Mouse (Mus musculus) testis, postnatal 10 days (tissue): ENCODE results near the gene Mapt.

ENCODE experiments used
- DNase-seq: peaks from one replicate; pipeline ENCODE4 v3.0.0; 2021; ENCODE audit warnings: low spot score

Gene Mapt

GRCm38 (mm10) chr11:104316685-104317400 lies 85.7 kb downstream of the Mapt start:
- no peak for DNase-seq

DNA sequence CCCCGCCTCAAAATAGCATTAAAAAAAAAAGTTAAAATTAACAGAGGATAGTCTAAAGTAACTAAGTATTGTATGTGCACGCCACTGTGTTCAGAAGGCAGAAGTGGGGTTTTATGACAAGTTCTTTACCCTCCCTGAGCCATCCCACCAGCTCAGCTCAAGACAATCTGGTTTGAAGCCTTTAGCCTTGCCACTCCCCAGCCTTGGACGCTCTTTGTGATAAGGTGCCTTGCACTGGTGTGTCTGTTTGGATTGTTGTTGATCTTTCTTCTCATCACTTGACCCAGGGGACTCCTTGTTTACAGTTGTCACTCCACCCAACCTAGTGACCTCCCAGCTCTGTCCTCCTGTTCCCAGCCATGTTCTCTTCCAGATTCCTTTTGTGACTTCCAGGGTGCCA lies 86.4 kb downstream of the Mapt start:
- DNase-seq = no peak

DNA sequence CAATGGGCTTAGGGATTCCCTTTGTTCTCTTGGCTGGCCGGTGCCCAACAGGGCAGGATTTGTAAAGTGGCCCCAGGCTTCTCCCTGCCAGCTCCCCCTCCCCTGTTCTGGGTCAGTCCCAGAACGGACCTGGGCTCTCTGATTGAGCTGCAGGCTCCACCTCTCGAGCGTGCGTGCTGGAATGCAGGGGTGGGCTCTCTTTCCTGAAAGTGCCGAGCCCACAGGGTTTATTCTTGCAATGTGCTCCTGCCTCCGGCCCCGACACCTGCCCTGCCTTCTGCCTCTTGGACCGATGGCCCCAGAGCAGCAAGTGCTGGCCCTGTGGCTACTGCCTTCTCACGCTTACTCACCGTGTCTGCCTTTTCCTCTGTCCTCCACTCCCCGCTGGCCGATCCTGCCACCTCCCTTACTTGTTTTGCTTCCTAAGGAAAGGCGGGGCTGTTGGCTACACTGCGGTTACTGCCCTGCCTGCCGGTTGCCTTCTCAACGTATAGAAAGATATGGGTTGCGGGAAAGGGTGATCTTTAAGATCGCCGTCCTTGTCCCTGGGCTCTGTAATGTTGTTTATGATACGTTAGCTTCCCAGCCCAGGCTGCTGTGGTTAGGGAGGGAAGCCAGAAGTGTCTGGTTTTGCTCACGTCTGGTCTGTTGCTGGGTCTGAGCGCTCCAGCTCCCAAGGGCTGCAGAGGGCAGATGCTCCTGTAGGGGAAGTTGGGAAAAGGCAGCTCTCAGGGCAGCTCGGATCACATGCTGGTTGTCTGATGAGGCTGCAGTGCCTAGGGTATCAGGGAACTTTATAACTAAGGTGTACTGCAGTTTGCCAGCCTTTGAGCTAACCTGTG lies 88.0 kb downstream of the Mapt start:
- no peak for DNase-seq

GRCm38 (mm10) chr11:104320511-104320910 lies 89.3 kb downstream of the Mapt start:
- no peak for DNase-seq

DNA sequence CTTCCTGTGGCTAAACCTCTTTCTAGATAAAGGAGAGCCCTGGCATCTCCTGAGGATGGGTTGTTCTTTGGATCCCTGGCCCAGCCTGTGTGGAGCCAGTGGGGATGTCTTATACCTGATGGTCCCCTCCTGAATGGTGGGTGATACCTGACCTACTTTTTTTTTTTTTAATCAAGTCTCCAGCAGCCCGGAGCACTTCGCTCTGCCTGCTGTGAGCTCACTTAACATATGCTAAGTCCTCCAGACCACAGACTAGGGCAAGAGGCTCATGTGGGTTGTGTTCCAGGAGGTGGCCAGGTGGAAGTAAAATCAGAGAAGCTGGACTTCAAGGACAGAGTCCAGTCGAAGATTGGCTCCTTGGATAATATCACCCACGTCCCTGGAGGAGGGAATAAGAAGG lies 91.0 kb downstream of the Mapt start:
- DNase-seq = no peak

DNA sequence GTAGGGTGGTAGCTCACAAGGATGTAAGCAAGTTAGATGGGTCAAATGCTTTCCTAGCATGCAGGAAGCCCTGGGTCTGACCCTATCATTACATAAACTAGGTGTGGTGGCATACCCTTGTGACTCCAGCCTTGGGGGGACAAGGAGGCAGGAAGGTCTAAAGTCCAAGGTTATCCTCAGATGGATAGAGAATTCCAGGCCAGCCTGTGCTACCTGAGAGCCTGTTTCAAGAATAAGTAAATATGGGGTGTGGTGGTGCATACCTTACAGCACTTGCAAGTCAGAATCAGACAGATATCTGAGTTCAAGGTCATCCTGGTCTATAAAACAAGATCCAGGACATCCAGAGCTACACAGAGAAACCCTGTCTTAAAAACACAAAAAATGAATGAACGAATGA lies 96.3 kb downstream of the Mapt start:
- DNase-seq = no peak

- DNase-seq = no peak
Observed at GRCm38 (mm10) chr11:104327946-104328345, 96.8 kb downstream of the Mapt start.

GRCm38 (mm10) chr11:104329185-104329926 lies 98.2 kb downstream of the Mapt start:
- DNase-seq = no peak

DNA sequence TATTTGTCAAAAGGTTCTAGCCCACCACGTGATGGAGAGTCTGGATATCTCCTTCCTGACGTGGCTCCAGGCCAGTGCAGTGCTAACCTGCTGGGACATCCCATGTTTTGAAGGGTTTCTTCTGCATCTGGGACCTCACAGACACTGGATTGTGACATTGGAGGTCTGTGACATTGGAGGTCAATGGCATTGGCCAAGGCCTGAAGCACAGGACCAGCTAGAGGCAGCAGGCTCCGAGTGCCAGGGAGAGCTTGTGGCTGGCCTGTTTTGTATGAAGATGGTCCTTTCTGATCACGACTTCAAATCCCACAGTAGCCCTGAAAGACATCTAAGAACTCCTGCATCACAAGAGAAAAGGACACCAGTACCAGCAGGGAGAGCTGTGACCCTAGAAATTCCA lies 99.0 kb downstream of the Mapt start:
- DNase-seq = no peak

- DNase-seq = no peak
Observed at GRCm38 (mm10) chr11:104331208-104331607, 100.0 kb downstream of the Mapt start.

- DNase-seq = no peak
Observed at GRCm38 (mm10) chr11:104332105-104332504, 100.9 kb downstream of the Mapt start.

GRCm38 (mm10) chr11:104334115-104334514 lies 102.9 kb downstream of the Mapt start:
- no peak for DNase-seq

DNA sequence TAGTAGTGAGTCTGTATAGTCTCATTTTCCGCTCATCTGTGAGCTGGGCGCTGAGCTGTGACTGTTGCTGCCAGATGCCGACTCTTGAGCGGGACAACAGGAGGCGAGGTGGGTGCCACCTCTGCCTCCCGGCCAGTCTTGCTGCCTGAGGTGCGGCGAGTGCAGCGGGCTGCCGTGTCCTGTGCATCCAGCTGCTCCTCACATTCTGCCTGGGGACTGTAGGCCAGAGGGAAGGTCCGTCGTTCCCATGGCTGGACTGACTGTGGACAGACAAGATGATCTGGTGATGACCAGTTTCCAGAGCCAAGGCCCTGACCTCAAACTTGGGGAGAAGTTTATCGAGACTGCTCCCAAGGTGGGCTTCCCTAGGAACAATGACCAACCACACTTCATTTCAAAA lies 103.8 kb downstream of the Mapt start:
- no peak for DNase-seq

- no peak for DNase-seq
Observed at GRCm38 (mm10) chr11:104346931-104347330, 115.7 kb downstream of the Mapt start.

DNA sequence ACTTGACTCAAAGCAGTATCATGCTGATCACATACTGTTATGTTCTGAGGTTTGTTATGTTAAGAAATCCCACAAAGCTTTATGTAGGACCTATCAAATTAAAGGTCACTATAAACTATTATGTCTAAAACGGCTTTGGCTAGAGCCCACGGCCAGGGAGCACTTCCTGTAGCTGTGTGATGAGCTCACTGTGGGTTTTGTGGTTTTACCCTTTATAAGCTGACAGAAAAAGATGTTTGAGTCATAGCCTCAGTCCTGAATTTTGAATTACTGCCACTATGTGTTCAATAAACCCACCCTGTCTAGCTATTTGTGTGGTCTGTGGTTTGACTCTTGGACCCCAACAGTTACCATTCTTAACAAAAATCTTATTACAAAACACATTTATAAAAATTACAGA lies 130.6 kb downstream of the Mapt start:
- DNase-seq = no peak

DNA sequence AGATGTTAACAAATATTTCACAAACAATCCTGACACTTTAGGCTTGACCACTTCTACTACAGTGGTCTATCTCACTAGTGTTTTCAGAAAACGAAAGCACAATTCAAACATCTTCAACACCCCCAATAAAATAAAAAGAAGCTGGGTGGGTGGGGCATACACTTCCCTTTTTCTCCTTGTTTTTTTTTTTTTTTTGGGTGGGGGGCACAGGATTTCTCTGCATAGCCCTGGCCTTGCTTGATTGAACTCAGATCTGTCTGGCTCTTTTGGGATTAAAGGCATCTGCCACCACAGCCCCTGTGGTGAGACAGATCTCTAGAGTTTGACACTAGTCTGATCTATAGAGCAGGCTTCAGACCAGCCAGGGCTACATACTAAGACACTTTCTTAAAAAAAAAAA lies 131.5 kb downstream of the Mapt start:
- DNase-seq = no peak

- DNase-seq = no peak
Observed at GRCm38 (mm10) chr11:104363823-104364600, 132.8 kb downstream of the Mapt start.

- DNase-seq = no peak
Observed at GRCm38 (mm10) chr11:104367486-104368190, 136.4 kb downstream of the Mapt start.

- no peak for DNase-seq
Observed at GRCm38 (mm10) chr11:104376291-104376690, 145.1 kb downstream of the Mapt start.

- no peak for DNase-seq
Observed at GRCm38 (mm10) chr11:104379635-104380034, 148.4 kb downstream of the Mapt start.
